Mouse (Mus musculus) ES-E14 (cell line): ENCODE measurements at regions not wholly inside any gene's neighbourhood (a gene's known extent, or its start where the extent isn't known, plus 50 kb on each side); places are given as distances from the start of the nearest gene placed in this dataset.

Experiments used
- CHD2 ChIP-seq: IDR thresholded peaks from 2 replicates; pipeline ENCODE4 v1.6.1; 2014; ENCODE audit warnings: mild to moderate bottlenecking, low read depth, low read length, inconsistent platforms
- HCFC1 ChIP-seq: IDR thresholded peaks from 2 replicates; pipeline ENCODE4 v1.6.1; 2012; ENCODE audit warnings: low read length, inconsistent platforms, borderline replicate concordance; ENCODE audit not compliant: insufficient read depth
- ZC3H11A ChIP-seq: IDR thresholded peaks from 2 replicates; pipeline ENCODE4 v1.6.1; 2012; ENCODE audit warnings: low read depth, mild to moderate bottlenecking, inconsistent platforms, low read length, borderline replicate concordance

DNA sequence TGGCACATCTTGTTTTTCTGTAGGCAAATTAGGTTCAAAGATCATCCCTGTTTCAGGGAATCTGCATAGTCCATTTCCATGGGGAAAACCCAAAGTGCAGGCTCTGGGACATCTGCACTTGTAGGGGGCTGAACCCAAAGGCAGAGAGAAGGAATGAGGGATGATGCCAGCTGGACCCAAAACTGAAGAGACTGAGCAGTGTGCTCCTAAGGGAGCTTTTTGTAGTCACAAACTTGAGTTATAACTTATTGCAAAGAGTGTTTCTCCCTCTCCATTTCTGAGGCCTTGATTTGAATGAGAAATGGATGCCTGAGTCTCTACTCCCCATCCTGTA, 226.7 kb downstream of the Ttc32 start:
- TF ChIP-seq CHD2 (no peak), ZC3H11A (no peak), HCFC1 (no peak)
